Mouse (Mus musculus): ENCODE measurements at regions not wholly inside any gene's neighbourhood (a gene's known extent, or its start where the extent isn't known, plus 50 kb on each side); places are given as distances from the start of the nearest gene placed in this dataset.

- intact Hi-C loops (cut with DNase I): no loop called here
- no peak for DNase-seq (ENCODE audit: low spot score in 2 of 2)
These were observed 417.1 kb downstream of the Col12a1 start for GRCm38 (mm10) chr9:79301580-79301979.

GRCm38 (mm10) chr9:79310591-79310990 lies 408.0 kb downstream of the Col12a1 start:
- no peak for DNase-seq (ENCODE audit: low spot score in 2 of 2)
- intact Hi-C loops (cut with DNase I): no loop called here

GRCm38 (mm10) chr9:79317411-79317810 lies 401.2 kb downstream of the Col12a1 start:
- intact Hi-C loops (cut with DNase I): no loop called here
- no peak for DNase-seq (ENCODE audit: low spot score in 2 of 2)

- no peak for DNase-seq (ENCODE audit: low spot score in 2 of 2)
- intact Hi-C loops (cut with DNase I): no loop called here
These were observed 372.1 kb downstream of the Col12a1 start for GRCm38 (mm10) chr9:79346371-79347096.

- intact Hi-C loops (cut with DNase I): no loop called here
- DNase-seq (ENCODE audit: low spot score in 2 of 2): no peak
These were observed 326.6 kb downstream of the Col12a1 start for GRCm38 (mm10) chr9:79392020-79392419.

GRCm38 (mm10) chr9:79414989-79415388 lies 303.6 kb downstream of the Col12a1 start:
- no peak for DNase-seq (ENCODE audit: low spot score in 2 of 2)

GRCm38 (mm10) chr9:79430417-79430816 lies 288.2 kb downstream of the Col12a1 start:
- DNase-seq (ENCODE audit: low spot score in 2 of 2): no peak
- intact Hi-C loops (cut with DNase I): no loop called here

More at GRCm38 (mm10) chr9:79414989-79415388, 303.6 kb downstream of the Col12a1 start:
- intact Hi-C loops (cut with DNase I): no loop called here

- DNase-seq (ENCODE audit: low spot score in 2 of 2): no peak
These were observed 281.0 kb downstream of the Col12a1 start for GRCm38 (mm10) chr9:79437636-79438035.

GRCm38 (mm10) chr9:79439233-79439960 lies 279.2 kb downstream of the Col12a1 start:
- intact Hi-C loops (cut with DNase I): no loop called here
- no peak for DNase-seq (ENCODE audit: low spot score in 2 of 2)

More at GRCm38 (mm10) chr9:79437636-79438035, 281.0 kb downstream of the Col12a1 start:
- intact Hi-C loops (cut with DNase I): no loop called here

GRCm38 (mm10) chr9:79455226-79455625 lies 263.4 kb downstream of the Col12a1 start:
- intact Hi-C loops (cut with DNase I): no loop called here
- DNase-seq (ENCODE audit: low spot score in 2 of 2): no peak

- intact Hi-C loops (cut with DNase I): no loop called here
- no peak for DNase-seq (ENCODE audit: low spot score in 2 of 2)
These were observed 239.5 kb downstream of the Col12a1 start for GRCm38 (mm10) chr9:79479118-79479517.

GRCm38 (mm10) chr9:79500253-79500652 lies 218.4 kb downstream of the Col12a1 start:
- DNase-seq (ENCODE audit: low spot score in 2 of 2): no peak
- intact Hi-C loops (cut with DNase I): no loop called here

GRCm38 (mm10) chr9:79502034-79502433 lies 216.6 kb downstream of the Col12a1 start:
- intact Hi-C loops (cut with DNase I): no loop called here

GRCm38 (mm10) chr9:79516384-79516783 lies 202.2 kb downstream of the Col12a1 start:
- no peak for DNase-seq (ENCODE audit: low spot score in 2 of 2)
- intact Hi-C loops (cut with DNase I): no loop called here

More at GRCm38 (mm10) chr9:79502034-79502433, 216.6 kb downstream of the Col12a1 start:
- DNase-seq (ENCODE audit: low spot score in 2 of 2): no peak

- DNase-seq (ENCODE audit: low spot score in 2 of 2): no peak
- intact Hi-C loops (cut with DNase I): no loop called here
These were observed 201.2 kb downstream of the Col12a1 start for GRCm38 (mm10) chr9:79517461-79517860.

- DNase-seq (ENCODE audit: low spot score in 2 of 2): no peak
- intact Hi-C loops (cut with DNase I): no loop called here
These were observed 200.0 kb downstream of the Col12a1 start for GRCm38 (mm10) chr9:79518640-79519039.

GRCm38 (mm10) chr9:79520498-79520897 lies 198.1 kb downstream of the Col12a1 start:
- intact Hi-C loops (cut with DNase I): no loop called here
- no peak for DNase-seq (ENCODE audit: low spot score in 2 of 2)

GRCm38 (mm10) chr9:79523054-79523453 lies 195.6 kb downstream of the Col12a1 start:
- intact Hi-C loops (cut with DNase I): no loop called here
- DNase-seq (ENCODE audit: low spot score in 2 of 2): no peak

- intact Hi-C loops (cut with DNase I): no loop called here
- no peak for DNase-seq (ENCODE audit: low spot score in 2 of 2)
These were observed 193.6 kb downstream of the Col12a1 start for GRCm38 (mm10) chr9:79525000-79525399.

GRCm38 (mm10) chr9:79526390-79526789 lies 192.2 kb downstream of the Col12a1 start:
- peak; percentile 7 to 10 for DNase-seq (ENCODE audit: low spot score in 2 of 2)
- intact Hi-C loops (cut with DNase I): no loop called here

- no peak for DNase-seq (ENCODE audit: low spot score in 2 of 2)
- intact Hi-C loops (cut with DNase I): no loop called here
These were observed 191.3 kb downstream of the Col12a1 start for GRCm38 (mm10) chr9:79527331-79527730.
